Comparison of ENCODE assay signal across 10 mouse cellular contexts in genomic region chr4:45406397-45406796, GRCm38 (mm10). TPM values are rescaled to one million over a fixed set of nuclear protein-coding genes. Genes with fewer than 3 reads are reported as not detected.
A peak's percentile ranks its signal among the peaks of the same experiment; 100 is the strongest.
DNase-seq lines count a peak whose midpoint lies in the region; ATAC-seq and TF ChIP-seq lines count a peak whose summit lies in the region.
"Had no signal": no experiment of that assay in that cellular context is flagged by ENCODE, and none has a peak within 500 bp of the region (broad histone marks: within the 10 kb centered on the region; RNA-seq: fewer than 3 reads in every experiment).

No protein-coding gene starts in this region.

- H3K36me3 ChIP-seq in kidney, embryonic 15.5 days, result peaks cover 32% of the 10 kb centered on the region
- H3K36me3 ChIP-seq in forebrain, embryonic 11.5 days (ENCODE audit: control insufficient read depth, insufficient read depth, low read length), result peaks cover 6% of the 10 kb centered on the region
- H3K36me3 ChIP-seq in limb, embryonic 14.5 days (ENCODE audit: control insufficient read depth, insufficient read depth, low read length), result peaks cover 29% of the 10 kb centered on the region
- H3K36me3 ChIP-seq in neural tube, embryonic 15.5 days, result peaks cover 23% of the 10 kb centered on the region

- DNase-seq in kidney, adult 11 months, result no peak
- DNase-seq in forebrain, embryonic 11.5 days (ENCODE audit: low spot score), result no peak
- DNase-seq in limb, embryonic 14.5 days (ENCODE audit: low spot score), result no peak
- DNase-seq in testis, postnatal 14 days (ENCODE audit: low spot score), result no peak
- DNase-seq in left cerebral cortex, adult 2 months (ENCODE audit: extremely low spot score in 1 of 2, low spot score in 2 of 2), result no peak
- DNase-seq: kidney, adult 9 months had no signal

- intact Hi-C loops in left cerebral cortex, adult 2 months (cut with DNase I), result loop anchor here (5.0 kb wide), 2 partner anchors 64 to 389 kb away; partner anchors contain the start of genes Dcaf10, Exosc3 and Polr1e

- TF ChIP-seq POLR2A in limb, embryonic 14.5 days (IDR thresholded peaks at IDR 0.05; ENCODE audit: borderline replicate concordance, extremely low read depth, insufficient read depth, insufficient read length), result no peak

- WGBS in kidney, embryonic 15.5 days, result 82% methylated on average over 7 of the region's 7 CpGs
- 73% methylated on average over 7 of the region's 7 CpGs for WGBS in forebrain, embryonic 11.5 days
- WGBS in limb, embryonic 14.5 days, result 86% methylated on average over 7 of the region's 7 CpGs
- WGBS in neural tube, embryonic 15.5 days, result 38% methylated on average over 7 of the region's 7 CpGs

- TF ChIP-seq CTCF in left cerebral cortex, adult 2 months (IDR thresholded peaks at IDR 0.05), result no peak

- no peak overlapping the region for H3K27ac ChIP-seq in kidney, embryonic 15.5 days
- no peak overlapping the region for H3K27ac ChIP-seq in forebrain, embryonic 11.5 days (ENCODE audit: low read depth, low read length)
- H3K27ac ChIP-seq in limb, embryonic 14.5 days (replicated peaks; ENCODE audit: low read depth, low read length), result no peak overlapping the region
- H3K27ac ChIP-seq in neural tube, embryonic 15.5 days (replicated peaks), result no peak overlapping the region
- no peak overlapping the region for H3K27ac ChIP-seq in left cerebral cortex, adult 2 months

- peak overlapping the region; percentile 97 for H3K4me3 ChIP-seq in kidney, embryonic 15.5 days (replicated peaks)
- no peak overlapping the region for H3K4me3 ChIP-seq in forebrain, embryonic 11.5 days (ENCODE audit: low read depth, low read length)
- H3K4me3 ChIP-seq in limb, embryonic 14.5 days (replicated peaks; ENCODE audit: low read length), result 0 out of 2 replicates have a peak overlapping the region, but pooled peaks have one; percentile 93
- H3K4me3 ChIP-seq in neural tube, embryonic 15.5 days (replicated peaks), result no peak overlapping the region
- H3K4me3 ChIP-seq in left cerebral cortex, adult 2 months, result no peak overlapping the region

- peaks cover 34% of the 10 kb centered on the region for H3K4me1 ChIP-seq in kidney, embryonic 15.5 days
- H3K4me1 ChIP-seq in forebrain, embryonic 11.5 days (replicated peaks; ENCODE audit: control insufficient read depth, insufficient read depth, low read length), result peaks cover 13% of the 10 kb centered on the region
- peaks cover 16% of the 10 kb centered on the region for H3K4me1 ChIP-seq in limb, embryonic 14.5 days (ENCODE audit: control insufficient read depth, insufficient read depth, low read length)
- H3K4me1 ChIP-seq in neural tube, embryonic 15.5 days, result peaks cover 36% of the 10 kb centered on the region

- H3K9me3 ChIP-seq in kidney, embryonic 15.5 days (replicated peaks), result no peaks in the 10 kb centered on the region
- no peaks in the 10 kb centered on the region for H3K9me3 ChIP-seq in forebrain, embryonic 11.5 days (ENCODE audit: control insufficient read depth, low read length)
- H3K9me3 ChIP-seq in limb, embryonic 14.5 days (ENCODE audit: control insufficient read depth, low read length), result no peaks in the 10 kb centered on the region
- H3K9me3 ChIP-seq in neural tube, embryonic 15.5 days (replicated peaks), result no peaks in the 10 kb centered on the region

- H3K4me2 ChIP-seq in kidney, embryonic 15.5 days, result peak overlapping the region; percentile 92
- H3K4me2 ChIP-seq in forebrain, embryonic 11.5 days (ENCODE audit: low read depth, low read length, severe bottlenecking), result 0 out of 2 replicates have a peak overlapping the region, but pooled peaks have one; percentile 26
- no peak overlapping the region for H3K4me2 ChIP-seq in limb, embryonic 14.5 days (replicated peaks; ENCODE audit: low read depth, low read length, severe bottlenecking)
- H3K4me2 ChIP-seq in neural tube, embryonic 15.5 days, result peak overlapping the region; percentile 90

- H3K9ac ChIP-seq in kidney, embryonic 15.5 days, result no peak overlapping the region
- no peak overlapping the region for H3K9ac ChIP-seq in forebrain, embryonic 11.5 days (ENCODE audit: low read length)
- no peak overlapping the region for H3K9ac ChIP-seq in limb, embryonic 14.5 days (ENCODE audit: low read depth, low read length, severe bottlenecking)
- 0 out of 2 replicates have a peak overlapping the region, but pooled peaks have one; percentile 9 for H3K9ac ChIP-seq in neural tube, embryonic 15.5 days (replicated peaks)

- H3K27me3 ChIP-seq in kidney, embryonic 15.5 days, result no peaks in the 10 kb centered on the region
- no peaks in the 10 kb centered on the region for H3K27me3 ChIP-seq in forebrain, embryonic 11.5 days (ENCODE audit: control insufficient read depth, insufficient read depth, low read length)
- no peaks in the 10 kb centered on the region for H3K27me3 ChIP-seq in limb, embryonic 14.5 days (ENCODE audit: control insufficient read depth, insufficient read depth, low read length)
- H3K27me3 ChIP-seq in neural tube, embryonic 15.5 days (replicated peaks), result no peaks in the 10 kb centered on the region
- H3K27me3 ChIP-seq: Patski had no signal

- ATAC-seq in kidney, embryonic 15.5 days (replicated peaks; ENCODE audit: low FRiP score), result no peak
- ATAC-seq in forebrain, embryonic 11.5 days (replicated peaks; ENCODE audit: low FRiP score), result no peak
- no peak for ATAC-seq in limb, embryonic 14.5 days (ENCODE audit: low FRiP score, low read depth)
- no peak for ATAC-seq in neural tube, embryonic 15.5 days (ENCODE audit: low FRiP score)
- no peak for ATAC-seq in activated CD4-positive, CD25-positive, alpha-beta regulatory T cell, adult 4 months
- ATAC-seq: Patski had no signal

RNA-seq across cellular contexts. Expression of gene Slc25a51, which starts 2.2 kb away (rescaled TPM):
- 79.0 and 81.0 TPM in 2 replicates for polyA plus RNA-seq in kidney, embryonic 15.5 days (2015; fragmentation: Nextera tagmentation; extraction: Ambion mirVana)
- polyA plus RNA-seq in forebrain, embryonic 11.5 days (2014; fragmentation: Nextera tagmentation; extraction: Ambion mirVana), result 79.4 and 87.0 TPM in 2 replicates
- polyA plus RNA-seq in limb, embryonic 14.5 days (2012; rRNA removed), result 85.5 and 122 TPM in 2 replicates
- 41.5 and 45.1 TPM in 2 replicates for polyA plus RNA-seq in limb, embryonic 14.5 days (2014; fragmentation: Nextera tagmentation; extraction: Ambion mirVana)
- 68.1 and 69.1 TPM in 2 replicates for polyA plus RNA-seq in neural tube, embryonic 15.5 days (2015; fragmentation: Nextera tagmentation; extraction: Ambion mirVana)
- polyA plus RNA-seq in activated CD4-positive, CD25-positive, alpha-beta regulatory T cell, adult 4 months (2017; shearing (Covaris generic)), result 10 to 100 TPM; 35.3 to 49.7 TPM
- 100 to 1,000 TPM; 115 to 122 TPM for total RNA-seq in left cerebral cortex, adult 2 months (2021)

Comparison
In these comparisons a context has a peak if more than half of its experiments do, and no peak if none do; other contexts are left out.
1. H3K4me3 ChIP-seq: peak in kidney, embryonic 15.5 days (single experiment) and limb, embryonic 14.5 days (single experiment); none in forebrain, embryonic 11.5 days (single experiment), neural tube, embryonic 15.5 days (single experiment) and left cerebral cortex, adult 2 months (single experiment).